Mouse (Mus musculus) midbrain, embryonic 10.5 days (tissue): ENCODE measurements around the gene Vwa7. TPM values are rescaled to one million over a fixed set of nuclear protein-coding genes. Genes with fewer than 3 reads are reported as not detected.
"Not testable (repeated sequence)": the region's sequence is repeated elsewhere in the genome, so short reads cannot be mapped to it uniquely, and the experiment has no call there.

Experiments used
- DNase-seq: peaks from one replicate; pipeline ENCODE4 v3.0.0-alpha.2; 2017; ENCODE audit warnings: low spot score
- H3K27ac ChIP-seq: fragments of 300-500 bp; sonication (generic); replicated peaks from 2 replicates; pipeline ENCODE4 v1.5.1; 2016; ENCODE audit warnings: mild to moderate bottlenecking
- H3K27me3 ChIP-seq: fragments of 300-500 bp; sonication (generic); 2 replicates; pipeline ENCODE4 v1.6.1; 2016; ENCODE audit warnings: low read depth, mild to moderate bottlenecking; ENCODE audit not compliant: poor library complexity, severe bottlenecking
- H3K36me3 ChIP-seq: fragments of 300-500 bp; sonication (generic); 2 replicates; pipeline ENCODE4 v1.6.1; 2016; ENCODE audit warnings: mild to moderate bottlenecking, moderate library complexity
- H3K4me1 ChIP-seq: fragments of 300-500 bp; sonication (generic); 2 replicates; pipeline ENCODE4 v1.6.1; 2016
- H3K4me3 ChIP-seq: fragments of 300-500 bp; sonication (generic); 2 replicates; pipeline ENCODE4 v1.5.1; 2016; ENCODE audit warnings: mild to moderate bottlenecking, moderate library complexity
- H3K9me3 ChIP-seq: fragments of 300-500 bp; sonication (generic); replicated peaks from 2 replicates; pipeline ENCODE4 v1.6.1; 2016; ENCODE audit warnings: mild to moderate bottlenecking
- WGBS: fragments of 180-500 bp; shearing (Covaris S2); methylation state at CpG from one replicate; pipeline ENCODE4 v1.1.7; 2016; 5-methylcytosine and 5-hydroxymethylcytosine counted together
- polyA plus RNA-seq: library from polyadenylated mRNA; unstranded; fragments of >200 nt; fragmentation: Nextera tagmentation; extraction: Ambion mirVana; gene quantifications from 2 replicates; pipeline ENCODE4 v1.2.1, GENCODE M21; 2016

The Vwa7 gene
- polyA plus RNA-seq, 1 experiment from 2014 or later = 0.28 TPM

DNA sequence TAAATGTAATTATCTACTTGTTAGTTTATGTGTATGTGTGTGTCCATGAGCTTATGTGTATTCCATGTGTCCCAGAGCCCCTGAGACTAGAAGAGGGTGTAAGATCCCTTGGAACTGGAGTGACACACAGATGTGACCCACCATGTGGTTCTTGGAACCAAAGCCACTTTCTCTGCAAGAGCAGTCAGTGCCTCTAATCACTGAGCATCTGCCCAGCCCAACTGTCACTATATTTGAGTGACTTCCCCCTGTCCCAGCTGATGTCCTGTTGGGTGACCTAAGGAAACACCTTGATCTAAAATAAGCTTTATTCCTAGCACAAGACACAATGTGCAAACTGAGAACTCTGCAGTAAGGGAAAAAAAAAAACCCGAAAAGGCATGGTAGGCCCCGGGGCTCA lies 11.9 kb downstream of the Vwa7 start:
- Histone ChIP-seq H3K9me3 (no peaks in the 10 kb centered on the region), H3K27ac (peak overlapping the region; percentile 86; the same call in 1 of the 2 replicates), H3K36me3 (peaks cover 4% of the 10 kb centered on the region; the same call in 1 of the 2 replicates), H3K27me3 (no peaks in the 10 kb centered on the region), H3K4me3 (no peak overlapping the region), H3K4me1 (peaks cover 63% of the 10 kb centered on the region)
- WGBS = 94% methylated on average over 2 of the region's 2 CpGs
- DNase-seq = no peak

DNA sequence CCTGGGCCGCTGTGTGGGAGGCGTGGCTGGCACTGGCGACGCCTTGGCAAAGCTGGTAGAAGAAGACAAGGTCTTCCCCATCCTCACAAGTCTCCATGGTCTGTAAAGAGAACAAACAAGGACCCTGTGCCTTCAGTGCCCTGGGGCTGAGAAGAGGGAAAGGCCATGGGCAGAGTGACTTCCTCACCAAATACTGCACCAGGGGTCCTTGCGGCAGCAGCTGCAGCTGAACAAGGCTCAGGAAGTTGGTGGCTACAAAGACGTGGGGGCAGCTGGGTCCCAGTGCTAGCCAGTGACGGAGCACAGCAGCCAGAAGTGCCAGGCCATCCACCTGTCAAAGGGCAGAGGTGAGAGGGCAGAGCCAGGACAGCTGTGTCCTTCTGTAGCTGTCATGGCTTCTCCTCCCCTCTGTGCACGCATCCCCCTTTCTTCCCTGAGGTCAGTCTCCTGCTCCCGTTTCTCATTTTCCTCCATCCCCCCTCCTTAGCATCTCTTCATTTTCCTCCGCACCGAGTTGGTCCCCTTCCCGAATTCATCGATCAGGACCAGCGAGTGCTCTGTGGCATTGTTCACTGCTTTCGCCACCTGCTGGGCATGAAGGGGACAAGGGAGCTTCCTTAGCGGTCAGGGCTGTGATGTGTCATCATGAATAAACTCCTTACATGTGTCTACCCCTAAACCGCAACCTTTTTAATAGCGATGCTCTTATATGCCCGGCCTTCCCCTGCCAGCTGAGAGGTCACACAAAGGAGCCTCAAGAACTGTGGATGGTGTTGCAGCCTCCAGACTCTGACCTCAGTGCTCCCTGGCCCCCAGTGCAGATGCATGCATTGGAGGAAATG lies 13.5 kb downstream of the Vwa7 start:
- no peaks in the 10 kb centered on the region for H3K27me3 ChIP-seq
- peaks cover 2% of the 10 kb centered on the region; the same call in 1 of the 2 replicates for H3K36me3 ChIP-seq
- H3K4me1 ChIP-seq = peaks cover 53% of the 10 kb centered on the region
- WGBS = 33% methylated on average over 19 of the region's 19 CpGs
- no peaks in the 10 kb centered on the region for H3K9me3 ChIP-seq
- DNase-seq = peak; percentile 55
- H3K4me3 ChIP-seq = peak overlapping the region; percentile 30
- H3K27ac ChIP-seq = peak overlapping the region; percentile 76

DNA sequence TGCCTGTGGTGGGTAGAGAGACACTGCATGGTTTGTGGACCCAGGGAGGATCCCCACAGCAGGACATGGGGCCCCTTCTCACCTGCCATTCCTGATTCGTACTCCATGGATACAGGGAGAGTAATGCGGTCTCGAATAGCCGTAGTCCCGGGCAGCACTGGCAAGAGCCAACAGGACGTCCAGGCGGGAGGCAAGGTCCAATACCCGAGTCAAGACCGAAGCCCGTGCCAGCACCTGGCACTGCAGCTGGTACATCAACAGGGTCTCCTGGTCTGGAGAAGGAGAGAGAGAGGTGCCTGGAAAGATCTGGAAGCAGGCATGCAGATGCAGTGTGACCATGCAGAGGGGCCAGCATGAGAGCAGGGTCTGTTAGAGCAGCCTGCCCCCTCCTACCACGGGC lies 14.9 kb downstream of the Vwa7 start:
- Histone ChIP-seq H3K9me3 (no peaks in the 10 kb centered on the region), H3K4me3 (0 out of 2 replicates have a peak overlapping the region, but pooled peaks have one; percentile 9), H3K27me3 (no peaks in the 10 kb centered on the region), H3K27ac (0 out of 2 replicates have a peak overlapping the region, but pooled peaks have one; percentile 29), H3K36me3 (no peaks in the 10 kb centered on the region), H3K4me1 (peaks cover 44% of the 10 kb centered on the region)
- 87% methylated on average over 11 of the region's 11 CpGs for WGBS
- no peak for DNase-seq

DNA sequence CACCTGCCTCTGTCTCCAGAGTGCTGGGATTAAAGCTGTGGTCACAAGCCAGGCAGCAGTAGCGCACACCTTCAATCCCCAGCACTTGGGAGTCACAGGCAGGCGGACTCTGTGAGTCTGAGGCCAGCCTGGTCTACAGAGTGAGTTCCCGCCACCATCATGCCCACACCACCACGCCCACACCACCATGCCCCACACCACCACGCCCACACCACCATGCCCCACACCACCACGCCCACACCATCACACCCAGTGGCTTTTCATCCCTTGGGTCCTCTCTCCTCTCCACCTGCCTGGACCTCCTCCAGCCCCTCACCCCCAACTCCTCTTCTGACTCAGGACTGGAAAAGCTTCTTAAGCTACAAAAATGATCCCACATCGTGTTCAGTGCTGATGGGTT lies 15.5 kb downstream of the Vwa7 start:
- H3K9me3 ChIP-seq = no peaks in the 10 kb centered on the region
- 0 out of 2 replicates have a peak overlapping the region, but pooled peaks have one; percentile 9 for H3K4me3 ChIP-seq
- H3K27me3 ChIP-seq = no peaks in the 10 kb centered on the region
- peaks cover 38% of the 10 kb centered on the region for H3K4me1 ChIP-seq
- no peak for DNase-seq
- no peaks in the 10 kb centered on the region for H3K36me3 ChIP-seq
- 0 out of 2 replicates have a peak overlapping the region, but pooled peaks have one; percentile 29 for H3K27ac ChIP-seq
- WGBS = 87% methylated on average over 7 of the region's 7 CpGs

DNA sequence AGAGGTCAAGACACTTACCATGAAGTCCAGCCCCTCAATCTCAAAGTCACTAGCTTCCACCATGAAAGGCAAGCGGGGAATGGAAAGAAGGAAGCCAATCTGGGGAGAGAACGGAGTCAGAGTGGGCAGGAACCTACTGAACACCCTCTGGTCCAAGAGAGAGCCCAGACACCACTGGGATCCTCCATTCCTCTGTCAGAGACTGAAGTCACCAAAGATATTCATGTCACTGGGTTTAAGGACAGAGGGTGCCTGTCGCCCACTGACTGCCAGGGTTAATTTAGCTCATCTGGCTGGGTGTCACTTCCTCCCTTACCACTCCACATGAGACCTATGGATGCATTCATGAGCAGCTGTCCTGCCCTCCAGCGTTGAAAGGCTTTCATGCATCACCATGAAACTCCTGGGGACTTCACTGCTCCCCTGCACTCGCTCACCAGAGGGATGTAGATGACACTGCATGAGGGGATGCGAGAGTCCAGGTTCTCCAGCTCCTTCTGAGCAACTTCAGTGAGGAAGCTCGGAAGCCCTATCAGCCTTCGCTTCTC lies 16.0 kb downstream of the Vwa7 start:
- Histone ChIP-seq H3K9me3 (no peaks in the 10 kb centered on the region), H3K36me3 (no peaks in the 10 kb centered on the region), H3K4me3 (no peak overlapping the region), H3K27ac (no peak overlapping the region), H3K27me3 (no peaks in the 10 kb centered on the region), H3K4me1 (peaks cover 33% of the 10 kb centered on the region)
- no peak for DNase-seq
- WGBS = 79% methylated on average over 8 of the region's 8 CpGs

DNA sequence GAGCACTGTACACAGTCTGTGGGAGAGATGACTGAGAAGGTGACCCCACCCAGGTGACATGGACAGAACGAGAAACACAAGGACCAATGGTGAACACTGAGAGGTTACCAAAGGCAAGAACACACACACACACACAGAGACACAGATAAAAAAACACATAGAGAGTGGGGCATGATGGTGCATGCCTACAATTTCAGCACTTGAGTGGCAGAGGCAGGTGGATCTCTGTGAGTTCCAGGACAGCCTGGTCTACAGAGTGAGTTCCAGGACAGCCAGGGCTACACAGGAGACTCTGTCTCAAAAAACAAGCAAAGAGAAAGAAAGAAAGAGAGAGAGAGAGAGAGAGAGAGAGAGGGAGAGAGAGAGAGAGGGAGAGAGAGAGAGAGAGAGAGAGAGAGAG lies 17.3 kb downstream of the Vwa7 start:
- H3K36me3 ChIP-seq, H3K4me3 ChIP-seq, H3K27me3 ChIP-seq, H3K9me3 ChIP-seq, DNase-seq, H3K27ac ChIP-seq: not testable (repeated sequence)
- WGBS = 89% methylated on average over 1 of the region's 1 CpGs
- H3K4me1 ChIP-seq = peaks cover 22% of the 10 kb centered on the region

DNA sequence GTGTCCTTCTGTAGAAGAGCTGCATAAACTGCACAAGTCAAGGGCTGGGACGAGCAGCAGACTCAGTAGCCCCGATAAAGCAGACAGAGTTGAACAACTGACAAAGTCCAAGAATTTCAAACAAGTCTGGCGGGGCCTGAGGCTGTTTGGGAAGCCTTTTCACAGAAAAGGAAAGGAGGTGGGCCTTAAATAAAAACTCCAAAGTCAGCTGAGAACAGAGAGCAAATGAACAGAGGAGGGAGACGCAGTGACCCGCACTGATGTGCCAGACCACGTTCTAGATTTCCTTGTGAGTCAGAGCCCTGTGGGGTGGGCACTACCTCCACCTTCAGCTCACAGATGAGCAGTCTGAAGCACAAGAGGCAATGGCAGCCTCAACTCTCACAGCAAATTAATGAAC lies 18.5 kb downstream of the Vwa7 start:
- WGBS = 86% methylated on average over 6 of the region's 6 CpGs
- peaks cover 12% of the 10 kb centered on the region for H3K4me1 ChIP-seq
- H3K36me3 ChIP-seq = no peaks in the 10 kb centered on the region
- H3K27ac ChIP-seq = no peak overlapping the region
- H3K27me3 ChIP-seq = no peaks in the 10 kb centered on the region
- no peaks in the 10 kb centered on the region for H3K9me3 ChIP-seq
- no peak for DNase-seq
- H3K4me3 ChIP-seq = no peak overlapping the region

DNA sequence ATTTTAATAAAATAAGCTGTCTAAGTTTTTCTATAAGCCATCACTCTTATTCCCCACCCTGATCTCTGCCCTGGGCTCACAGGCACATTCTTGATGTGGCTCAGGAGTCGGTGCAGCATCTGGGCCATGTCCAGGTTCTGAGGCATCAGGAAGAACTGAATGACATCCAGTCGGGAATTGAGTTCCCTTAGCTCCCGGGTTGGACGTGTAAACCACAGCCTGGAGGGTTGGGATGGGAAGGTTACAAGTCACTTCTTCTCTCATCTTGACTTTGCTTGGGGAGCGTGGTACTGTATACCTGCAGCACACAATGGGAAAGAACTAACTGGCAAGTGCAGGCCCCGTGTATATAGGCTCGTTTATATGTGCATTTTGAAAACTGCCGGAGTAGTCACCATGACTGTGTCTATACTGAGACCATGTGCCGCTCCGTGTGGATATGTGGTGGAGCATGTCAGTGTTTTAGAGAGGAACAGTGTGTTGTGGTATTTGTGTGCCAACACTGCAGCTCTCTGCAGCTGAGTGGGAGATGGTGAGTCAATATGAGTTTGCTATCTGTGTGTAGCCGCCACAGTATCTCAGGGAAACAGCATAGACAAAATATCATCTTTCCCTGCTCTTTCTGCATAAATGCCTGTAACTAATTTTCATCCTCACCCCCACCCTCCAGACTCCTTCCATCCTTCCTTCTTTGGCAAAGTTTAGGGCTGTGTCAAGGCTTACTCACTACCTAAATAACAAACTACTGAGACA lies 22.9 kb downstream of the Vwa7 start:
- no peak overlapping the region for H3K4me3 ChIP-seq
- no peaks in the 10 kb centered on the region for H3K9me3 ChIP-seq
- DNase-seq = no peak
- H3K36me3 ChIP-seq = no peaks in the 10 kb centered on the region
- no peaks in the 10 kb centered on the region for H3K27me3 ChIP-seq
- H3K4me1 ChIP-seq = peaks cover 7% of the 10 kb centered on the region; the same call in 1 of the 2 replicates
- no peak overlapping the region for H3K27ac ChIP-seq
- 91% methylated on average over 11 of the region's 11 CpGs for WGBS

DNA sequence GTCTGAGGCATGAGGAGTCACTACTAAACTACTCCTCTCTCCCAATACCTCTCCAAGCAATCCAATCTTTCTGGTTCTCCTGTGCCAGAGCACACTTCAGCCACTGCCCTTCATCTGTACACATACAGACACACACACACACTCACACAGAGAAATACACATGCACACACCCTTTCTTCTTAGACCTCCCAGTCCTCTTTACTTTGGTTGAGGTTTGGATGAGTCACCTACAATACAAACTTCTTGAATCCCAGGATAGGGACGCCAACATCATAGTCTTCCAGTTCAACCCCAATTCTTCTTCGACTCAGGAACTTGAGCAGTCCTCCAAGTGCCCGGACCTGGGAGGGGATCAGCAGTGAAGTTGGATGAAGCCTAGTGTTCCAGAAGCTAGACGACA lies 27.4 kb downstream of the Vwa7 start:
- Histone ChIP-seq H3K4me1 (peaks cover 52% of the 10 kb centered on the region), H3K36me3 (no peaks in the 10 kb centered on the region), H3K9me3 (no peaks in the 10 kb centered on the region), H3K27me3 (0 out of 2 replicates have a peak, but pooled peaks cover 4% of the 10 kb centered on the region), H3K27ac (no peak overlapping the region), H3K4me3 (no peak overlapping the region)
- WGBS = 91% methylated on average over 4 of the region's 4 CpGs
- DNase-seq = no peak

DNA sequence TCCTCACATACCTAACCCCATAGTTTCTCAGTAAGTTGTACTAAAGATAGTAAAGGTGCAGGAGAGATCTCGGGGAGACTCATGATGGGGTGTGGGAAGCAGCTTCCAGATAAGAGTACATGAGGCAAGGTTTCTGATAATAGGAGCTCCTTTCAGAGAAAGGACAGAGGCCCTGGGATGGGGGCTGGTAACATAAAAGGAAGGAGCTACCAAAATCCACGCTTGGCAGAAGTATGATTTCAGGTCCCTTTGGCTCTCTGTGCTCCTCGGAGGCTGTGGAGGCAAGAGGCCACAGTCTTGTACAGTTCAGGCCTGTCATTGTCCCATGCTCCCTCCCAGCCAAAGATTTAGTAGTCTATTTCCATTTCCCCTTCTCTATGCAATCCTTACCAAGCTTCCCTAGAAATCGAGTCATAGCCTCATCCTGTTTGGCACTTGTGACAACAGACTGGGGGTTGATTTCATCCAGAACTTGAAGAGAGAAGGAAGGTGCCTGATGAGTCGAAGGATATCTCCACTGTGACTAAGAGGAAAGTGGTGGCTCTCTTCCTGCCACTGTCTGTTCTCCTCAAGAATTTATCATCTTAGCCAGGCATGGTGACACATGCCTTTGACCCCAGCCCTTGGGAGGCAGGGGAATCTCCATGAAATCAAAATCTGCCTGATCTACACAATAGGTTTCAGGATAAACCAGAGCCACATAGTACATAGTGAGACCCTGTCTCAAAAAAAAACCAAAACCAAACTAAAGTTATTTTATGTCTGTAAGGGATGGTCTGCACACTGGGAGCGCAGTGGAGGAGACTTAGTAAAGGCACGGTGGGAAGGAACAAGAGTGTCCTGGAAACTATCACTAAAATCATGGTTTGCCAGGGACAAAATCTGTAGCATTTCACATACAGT lies 28.8 kb downstream of the Vwa7 start:
- H3K27ac ChIP-seq = peak overlapping the region; percentile 97
- peaks cover 66% of the 10 kb centered on the region for H3K4me1 ChIP-seq
- WGBS = 90% methylated on average over 7 of the region's 7 CpGs
- no peaks in the 10 kb centered on the region for H3K36me3 ChIP-seq
- DNase-seq = no peak
- H3K4me3 ChIP-seq = peak overlapping the region; percentile 72
- no peaks in the 10 kb centered on the region for H3K9me3 ChIP-seq
- 0 out of 2 replicates have a peak, but pooled peaks cover 4% of the 10 kb centered on the region for H3K27me3 ChIP-seq

DNA sequence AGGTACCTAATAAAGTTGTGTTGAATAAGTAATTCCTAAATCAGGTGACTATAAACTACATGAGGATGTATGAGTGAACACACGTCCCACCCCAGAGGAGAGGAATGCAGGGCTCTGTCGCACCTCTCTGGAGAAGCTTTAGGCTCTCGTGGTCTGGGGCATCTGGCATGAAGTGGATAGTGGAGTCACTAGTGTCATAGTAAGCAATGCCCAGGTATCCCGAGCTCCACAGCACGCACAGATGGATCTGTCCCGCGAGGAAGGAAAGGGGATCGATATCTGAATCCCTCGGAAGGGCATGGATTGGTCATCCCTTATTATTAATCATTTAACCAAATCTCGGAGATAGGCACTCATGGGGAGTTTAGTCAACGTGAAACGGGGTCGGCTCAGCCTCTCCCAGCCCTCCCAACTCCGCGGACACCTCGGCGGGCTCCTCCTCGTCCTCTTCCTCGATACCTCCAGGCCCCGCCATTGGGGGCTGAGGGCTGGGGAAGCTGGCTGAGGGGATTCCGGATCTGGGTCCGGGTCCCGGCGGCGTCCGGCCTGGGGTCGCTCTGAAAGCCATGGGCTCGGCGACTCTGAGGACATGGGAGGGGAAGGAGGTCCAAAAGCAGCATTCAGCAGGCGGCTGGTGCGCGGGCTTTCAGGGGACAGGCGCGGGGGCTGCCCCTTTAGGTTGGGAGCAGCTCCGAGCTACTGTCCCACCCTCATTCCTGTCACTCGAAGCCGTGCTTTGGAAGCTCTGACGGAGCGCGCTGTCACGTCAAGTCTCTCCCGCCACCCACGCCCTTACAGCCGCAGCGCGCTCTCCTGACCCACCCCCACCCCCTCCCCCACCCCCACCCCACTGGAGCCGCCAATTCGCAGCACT lies 29.7 kb downstream of the Vwa7 start:
- Histone ChIP-seq H3K4me1 (peaks cover 75% of the 10 kb centered on the region), H3K4me3 (peak overlapping the region; percentile 72), H3K36me3 (no peaks in the 10 kb centered on the region), H3K27ac (peak overlapping the region; percentile 97), H3K27me3 (0 out of 2 replicates have a peak, but pooled peaks cover 4% of the 10 kb centered on the region), H3K9me3 (no peaks in the 10 kb centered on the region)
- 5% methylated on average over 48 of the region's 48 CpGs for WGBS
- no peak for DNase-seq
